Mouse (Mus musculus): ENCODE measurements around the gene Ugt1a8.
"Not testable (repeated sequence)": the region's sequence is repeated elsewhere in the genome, so short reads cannot be mapped to it uniquely, and the experiment has no call there.

Ugt1a8 gene

DNA sequence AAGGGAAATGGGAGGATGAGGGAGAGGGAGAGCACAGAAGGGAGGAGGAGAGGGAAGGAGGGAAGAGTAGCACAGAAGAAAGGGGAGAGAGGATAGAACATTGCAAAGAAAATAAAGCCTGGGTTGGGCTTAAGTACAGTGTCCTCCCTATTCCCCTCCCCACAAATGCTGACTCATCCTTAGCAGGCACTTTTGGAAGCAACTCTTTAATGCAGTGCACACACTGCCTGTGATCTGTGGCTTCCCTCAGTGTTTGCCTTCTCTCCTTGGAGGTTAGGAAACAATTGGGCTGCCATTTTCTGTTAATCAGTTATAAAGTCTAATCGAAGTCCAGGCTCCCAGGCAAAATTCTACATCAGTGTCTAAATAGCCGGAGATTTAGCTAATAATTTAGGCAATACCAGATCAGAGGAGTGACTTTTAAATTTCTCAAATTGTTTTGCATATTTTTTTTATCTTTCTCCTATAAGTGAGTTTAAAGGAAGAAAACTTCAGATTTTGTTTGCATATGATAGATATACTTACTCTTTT is 21.5 kb downstream of the Ugt1a8 start:
- not testable (repeated sequence) for DNase-seq (ENCODE audit: low spot score)

DNA sequence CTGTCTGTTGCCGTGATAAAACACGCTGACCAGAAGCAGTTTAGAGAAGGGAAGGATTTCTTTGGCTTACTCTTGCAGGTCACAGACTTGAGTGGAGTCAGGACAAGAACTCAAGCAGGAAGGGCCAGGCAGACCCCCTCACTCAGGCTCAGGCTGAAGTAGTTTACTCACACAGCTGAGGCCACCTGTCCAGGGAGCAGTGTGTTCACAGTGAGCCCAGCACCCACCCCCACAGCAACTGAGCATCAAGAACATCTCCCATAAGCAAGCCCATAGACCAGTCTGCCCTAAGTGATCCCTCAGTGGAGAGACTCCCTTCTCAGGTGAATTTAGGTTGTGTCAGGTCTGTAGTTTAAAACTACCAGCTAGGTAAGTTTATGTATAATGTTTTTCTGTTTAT is 22.0 kb downstream of the Ugt1a8 start:
- DNase-seq (ENCODE audit: low spot score): not testable (repeated sequence)

DNA sequence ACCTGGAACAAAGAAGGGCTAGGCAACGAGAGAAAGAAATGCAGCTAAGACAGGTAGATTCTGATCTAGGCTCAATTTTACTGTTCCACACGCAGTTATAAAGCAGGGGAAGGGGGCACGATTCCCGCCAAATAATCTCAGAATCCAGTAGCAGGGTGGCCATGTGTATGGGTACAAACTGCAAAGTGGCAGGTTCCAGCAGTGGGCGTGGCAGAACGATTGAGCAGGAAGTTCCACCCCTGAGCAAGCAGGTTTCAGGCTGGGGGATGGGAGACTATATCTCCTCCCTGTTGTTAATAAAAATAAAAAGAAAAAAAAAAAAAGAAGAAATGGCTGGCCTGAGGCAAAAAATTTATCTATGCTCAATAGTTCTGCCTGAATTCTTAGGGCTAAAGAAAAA is 25.2 kb downstream of the Ugt1a8 start:
- DNase-seq (ENCODE audit: low spot score): not testable (repeated sequence)

DNA sequence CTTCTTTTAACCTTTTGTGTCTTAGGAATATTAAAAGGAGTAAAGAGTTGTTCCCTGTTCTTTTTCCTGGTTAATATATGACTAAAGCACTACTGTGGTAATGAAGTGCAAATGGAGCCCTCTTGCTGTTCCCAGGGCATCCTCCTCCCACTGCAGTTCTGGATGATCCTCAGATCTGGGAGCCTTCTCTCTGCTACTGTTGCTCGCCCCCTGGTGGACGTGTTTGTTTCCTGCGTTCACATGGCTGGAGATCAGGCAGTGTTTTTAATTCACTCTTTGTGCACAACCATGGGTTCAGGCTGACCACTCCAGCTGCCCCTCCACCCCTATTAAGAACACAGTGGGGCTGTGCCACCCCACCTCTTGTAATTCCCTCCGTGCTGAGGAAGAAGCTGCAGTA is 32.9 kb downstream of the Ugt1a8 start:
- not testable (repeated sequence) for DNase-seq (ENCODE audit: low spot score)

DNA sequence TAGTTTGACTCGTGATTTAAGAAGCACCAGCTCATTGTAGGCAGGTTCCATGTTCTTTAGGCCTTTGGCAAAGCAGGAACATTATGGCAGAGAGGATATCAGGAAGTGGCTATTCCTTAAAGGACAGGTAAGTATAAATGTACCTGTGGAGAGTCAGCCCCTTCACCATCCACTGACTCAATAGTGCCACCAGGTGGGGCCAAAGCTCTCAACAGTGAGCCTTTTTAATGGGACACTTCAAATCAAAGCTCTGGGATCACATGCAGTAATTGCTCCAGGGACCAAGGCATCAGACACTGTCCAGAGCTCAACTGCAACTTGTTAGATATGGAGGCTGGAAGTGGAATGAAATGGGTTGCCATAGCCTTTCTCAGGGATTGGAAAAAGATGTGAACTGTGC is 33.9 kb downstream of the Ugt1a8 start:
- not testable (repeated sequence) for DNase-seq (ENCODE audit: low spot score)

DNA sequence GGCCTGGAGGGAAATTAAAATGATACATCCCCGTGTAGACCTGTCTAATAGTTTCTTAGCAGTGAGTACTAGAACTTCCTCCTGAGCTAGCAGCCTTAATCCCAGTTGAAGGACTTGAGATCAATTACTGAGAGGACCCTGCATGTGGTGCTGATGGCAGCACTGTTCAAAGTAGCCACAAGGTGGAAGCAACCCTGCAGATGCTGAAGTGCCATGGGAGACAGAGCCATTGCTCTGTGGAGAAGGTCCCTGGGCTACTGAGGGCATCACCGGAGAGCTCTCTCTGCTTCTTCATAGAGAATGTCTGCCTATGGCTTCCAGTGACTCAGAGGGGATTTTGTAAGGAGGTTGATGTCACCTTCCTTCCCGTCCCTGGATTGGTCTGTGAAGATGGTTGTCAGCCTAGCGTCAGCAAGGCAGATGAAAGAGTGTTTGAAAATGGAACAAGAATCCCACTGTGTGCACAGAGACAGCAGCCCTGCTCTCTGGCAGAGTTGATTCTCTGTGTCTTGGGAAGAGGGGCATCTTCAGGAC is 38.3 kb downstream of the Ugt1a8 start:
- DNase-seq (ENCODE audit: low spot score): not testable (repeated sequence)

DNA sequence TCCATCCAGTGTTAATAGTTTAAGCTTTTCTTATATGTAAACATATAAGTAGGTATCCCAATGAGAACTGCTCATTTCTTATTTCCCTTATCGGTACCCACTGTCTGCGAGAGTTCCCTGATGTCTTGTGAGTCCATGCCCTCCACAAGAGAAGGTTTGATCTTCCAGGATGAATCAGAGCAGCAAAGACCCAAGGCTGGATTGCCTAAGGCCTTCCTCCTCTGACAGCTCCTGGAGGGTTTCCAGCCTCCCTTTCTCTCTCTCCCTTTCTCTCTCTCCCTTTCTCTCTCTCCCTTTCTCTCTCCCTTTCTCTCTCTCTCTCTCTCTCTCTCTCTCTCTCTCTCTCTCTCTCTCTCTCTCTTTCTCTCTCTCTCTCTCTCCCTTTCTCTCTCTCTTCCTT is 41.5 kb downstream of the Ugt1a8 start:
- DNase-seq (ENCODE audit: low spot score): not testable (repeated sequence)

DNA sequence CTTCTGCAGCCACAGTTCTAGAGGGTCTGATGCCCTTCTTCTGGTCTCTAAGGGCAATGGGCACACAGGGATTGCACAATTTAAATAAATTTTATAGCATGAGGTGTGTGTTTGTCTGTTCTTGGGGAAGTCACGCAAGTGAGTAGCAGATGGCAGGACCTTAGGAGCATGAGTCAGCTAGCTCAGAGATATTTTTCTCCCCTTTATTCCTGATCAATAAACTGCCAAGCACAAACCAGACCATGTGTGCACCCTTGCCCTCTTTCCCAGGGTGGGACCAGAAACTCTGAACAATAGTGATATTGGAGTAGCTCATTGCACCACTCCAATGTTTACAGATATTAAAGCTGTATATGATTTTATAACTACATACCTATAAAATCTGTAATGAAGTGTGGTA is 42.6 kb downstream of the Ugt1a8 start:
- not testable (repeated sequence) for DNase-seq (ENCODE audit: low spot score)

DNA sequence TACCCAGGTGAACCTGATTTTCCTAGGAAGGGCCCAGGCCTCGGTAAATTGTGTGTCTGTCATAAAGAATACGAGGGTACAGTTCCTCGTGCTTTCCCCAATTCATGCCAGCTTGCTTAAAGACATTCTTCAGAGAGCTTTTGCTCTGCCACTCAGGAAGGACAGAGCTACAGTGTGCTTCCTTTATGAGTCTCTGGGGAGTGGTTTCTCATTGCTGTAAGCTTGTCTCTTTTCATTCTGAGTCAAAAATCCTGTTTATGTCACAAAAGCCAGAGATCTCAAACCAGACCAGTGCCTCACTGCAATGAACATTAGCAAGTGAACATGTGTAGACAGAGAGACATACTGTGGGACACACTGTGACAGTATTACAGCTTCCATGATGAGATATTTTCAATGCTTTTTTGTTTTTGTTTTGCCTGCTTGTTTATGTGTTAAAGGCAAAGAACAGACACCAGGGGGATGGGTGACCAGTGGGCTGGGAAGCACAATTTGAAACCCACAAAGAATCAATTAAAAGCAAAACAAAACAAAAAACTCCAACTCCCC is 46.4 kb downstream of the Ugt1a8 start:
- no peak for DNase-seq (ENCODE audit: low spot score)

DNA sequence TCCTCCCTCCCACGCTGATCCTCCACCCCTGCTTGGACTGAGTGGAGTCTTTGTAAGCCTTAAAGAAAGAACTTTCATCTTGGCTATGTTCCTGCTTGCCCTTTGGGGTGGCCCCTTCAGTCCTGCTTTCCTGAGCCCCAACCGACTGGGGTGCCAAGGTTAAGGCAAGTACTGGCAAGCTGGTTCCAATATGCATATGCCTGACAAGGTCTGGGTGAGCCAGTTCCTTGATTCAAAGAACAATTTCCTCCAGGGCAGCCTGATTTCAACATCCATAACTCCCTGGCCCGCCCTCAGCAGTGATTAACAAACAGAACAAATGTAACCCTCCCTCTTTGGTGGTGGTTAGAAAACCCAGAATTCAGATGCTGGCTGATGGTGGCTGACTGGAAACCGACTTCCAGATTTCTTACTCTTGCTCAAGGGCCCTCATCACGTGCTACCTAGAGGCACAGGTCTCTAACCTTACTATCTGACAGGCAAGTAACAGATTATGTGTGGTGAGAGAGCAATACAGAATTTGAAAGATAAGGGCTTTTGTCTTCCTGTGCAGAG is 46.9 kb downstream of the Ugt1a8 start, which contains the start of gene Ugt1a6a:
Gene Ugt1a6a (plus strand): TSS at position 353 of the 555 bp plus-strand sequence.
- not testable (repeated sequence) for DNase-seq (ENCODE audit: low spot score)

DNA sequence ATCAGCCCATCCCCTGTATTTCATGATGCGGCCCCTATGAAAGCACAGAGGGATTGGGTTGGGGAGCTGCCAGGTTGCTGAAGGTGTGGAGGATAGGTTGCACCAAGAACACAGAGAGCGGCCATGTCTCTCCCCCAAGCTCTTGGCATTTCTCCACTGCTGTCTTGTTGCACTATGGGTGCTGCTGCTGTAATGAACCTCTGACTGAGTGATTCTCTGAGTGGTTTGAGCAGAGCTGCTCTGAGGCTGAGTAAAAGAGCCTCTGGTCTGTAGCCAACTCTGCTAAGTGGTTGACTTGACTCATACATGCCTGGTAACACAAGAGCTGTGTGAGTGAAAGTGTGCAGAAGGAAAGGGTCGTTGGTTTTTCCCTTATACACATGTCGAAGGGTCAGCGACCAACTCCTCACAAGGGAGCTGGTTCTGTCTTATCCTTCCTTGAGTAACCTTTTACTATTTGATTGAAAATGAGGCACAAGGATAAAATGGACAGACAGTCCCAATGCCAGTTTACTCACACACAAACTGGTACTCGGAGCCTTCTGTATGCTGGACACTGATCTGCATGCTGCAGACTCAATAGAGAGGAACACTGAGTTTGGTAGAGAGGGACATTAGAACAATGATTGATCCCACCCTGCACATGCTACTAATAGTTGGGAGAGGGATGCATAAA is 47.8 kb downstream of the Ugt1a8 start:
- not testable (repeated sequence) for DNase-seq (ENCODE audit: low spot score)

DNA sequence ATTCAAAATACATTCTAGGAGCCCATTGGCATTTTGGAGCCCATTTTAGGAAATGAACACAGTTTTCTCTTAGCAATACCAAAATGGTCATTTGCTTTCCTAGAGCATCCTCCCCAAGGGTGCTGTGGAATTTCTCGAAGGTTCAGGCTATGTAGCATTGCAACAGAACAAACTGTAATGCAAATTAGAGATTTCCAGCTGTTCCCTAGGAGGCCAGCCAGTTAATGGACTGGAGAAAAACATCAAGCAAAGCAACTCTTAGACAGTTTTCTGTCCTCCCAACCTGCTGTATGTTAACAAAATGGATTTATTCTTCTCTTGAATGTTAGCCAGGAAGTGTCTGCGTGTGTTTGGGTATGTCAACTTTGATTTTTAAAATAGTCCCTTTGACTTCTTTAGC is 49.0 kb downstream of the Ugt1a8 start:
- DNase-seq (ENCODE audit: low spot score): no peak

DNA sequence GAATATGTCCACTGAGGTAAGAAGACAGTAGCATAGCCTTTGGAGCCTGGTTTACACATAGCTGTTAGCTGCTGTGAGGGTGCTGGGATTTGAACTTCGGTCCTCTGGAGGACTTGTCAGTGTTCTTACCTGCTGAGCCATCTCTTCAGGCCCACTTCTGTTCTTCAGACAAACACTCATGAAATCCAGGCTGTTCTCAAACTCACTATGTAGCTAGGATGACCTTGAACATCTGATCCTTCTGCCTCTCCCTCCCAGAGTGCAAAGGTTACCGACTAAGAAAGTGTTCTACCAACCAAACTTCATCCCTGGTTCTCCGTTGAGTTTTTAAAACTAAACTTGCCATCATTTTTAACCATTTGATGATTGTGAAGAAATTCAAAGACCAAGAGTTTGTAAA is 49.7 kb downstream of the Ugt1a8 start:
- no peak for DNase-seq (ENCODE audit: low spot score)

DNA sequence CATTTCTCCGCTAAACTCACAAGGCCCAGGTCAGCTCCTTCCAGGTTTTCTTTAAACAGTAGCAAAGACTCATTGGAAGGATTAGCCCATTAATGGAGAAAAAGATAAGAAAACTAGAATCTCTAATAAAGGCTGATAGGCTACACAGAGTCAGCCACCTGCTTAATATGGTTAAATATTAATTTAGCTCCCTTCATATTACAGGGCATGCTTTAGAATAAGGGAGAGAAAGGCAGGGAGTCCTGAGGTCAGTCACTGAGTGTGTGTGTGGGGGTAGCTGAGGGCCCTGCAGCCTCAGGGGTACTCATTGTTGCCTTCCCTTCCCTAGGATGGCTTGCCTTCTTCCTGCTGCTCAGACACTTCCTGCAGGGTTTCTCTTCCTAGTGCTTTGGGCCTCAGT is 50.5 kb downstream of the Ugt1a8 start:
- no peak for DNase-seq (ENCODE audit: low spot score)

DNA sequence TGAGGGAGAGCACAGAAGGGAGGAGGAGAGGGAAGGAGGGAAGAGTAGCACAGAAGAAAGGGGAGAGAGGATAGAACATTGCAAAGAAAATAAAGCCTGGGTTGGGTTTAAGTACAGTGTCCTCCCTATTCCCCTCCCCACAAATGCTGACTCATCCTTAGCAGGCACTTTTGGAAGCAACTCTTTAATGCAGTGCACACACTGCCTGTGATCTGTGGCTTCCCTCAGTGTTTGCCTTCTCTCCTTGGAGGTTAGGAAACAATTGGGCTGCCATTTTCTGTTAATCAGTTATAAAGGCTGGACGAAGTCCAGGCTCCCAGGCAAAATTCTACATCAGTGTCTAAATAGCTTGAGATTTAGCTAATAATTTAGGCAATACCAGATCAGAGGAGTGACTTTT is 52.9 kb downstream of the Ugt1a8 start:
- DNase-seq (ENCODE audit: low spot score): not testable (repeated sequence)

DNA sequence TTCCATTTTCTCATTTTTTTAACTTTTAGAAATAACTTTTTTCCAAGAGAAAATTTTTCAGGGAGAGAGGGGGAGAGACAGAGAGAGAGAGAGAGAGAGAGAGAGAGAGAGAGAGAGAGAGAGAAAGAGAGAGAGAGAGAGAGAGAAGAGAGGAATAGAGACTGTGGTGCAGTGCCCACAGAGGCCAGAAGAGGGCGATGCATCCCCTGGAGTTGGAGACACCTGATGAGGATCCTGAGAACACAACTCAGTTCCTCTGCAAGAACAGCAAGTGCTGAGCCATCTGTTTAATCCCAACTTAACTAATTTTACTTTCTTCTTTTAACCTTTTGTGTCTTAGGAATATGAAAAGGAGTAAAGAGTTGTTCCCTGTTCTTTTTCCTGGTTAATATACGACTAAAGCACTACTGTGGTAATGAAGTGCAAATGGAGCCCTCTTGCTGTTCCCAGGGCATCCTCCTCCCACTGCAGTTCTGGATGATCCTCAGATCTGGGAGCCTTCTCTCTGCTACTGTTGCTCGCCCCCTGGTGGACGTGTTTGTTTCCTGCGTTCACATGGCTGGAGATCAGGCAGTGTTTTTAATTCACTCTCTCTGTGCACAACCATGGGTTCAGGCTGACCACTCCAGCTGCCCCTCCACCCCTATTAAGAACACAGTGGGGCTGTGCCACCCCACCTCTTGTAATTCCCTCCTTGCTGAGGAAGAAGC is 56.5 kb downstream of the Ugt1a8 start:
- DNase-seq (ENCODE audit: low spot score): peak; percentile 17

DNA sequence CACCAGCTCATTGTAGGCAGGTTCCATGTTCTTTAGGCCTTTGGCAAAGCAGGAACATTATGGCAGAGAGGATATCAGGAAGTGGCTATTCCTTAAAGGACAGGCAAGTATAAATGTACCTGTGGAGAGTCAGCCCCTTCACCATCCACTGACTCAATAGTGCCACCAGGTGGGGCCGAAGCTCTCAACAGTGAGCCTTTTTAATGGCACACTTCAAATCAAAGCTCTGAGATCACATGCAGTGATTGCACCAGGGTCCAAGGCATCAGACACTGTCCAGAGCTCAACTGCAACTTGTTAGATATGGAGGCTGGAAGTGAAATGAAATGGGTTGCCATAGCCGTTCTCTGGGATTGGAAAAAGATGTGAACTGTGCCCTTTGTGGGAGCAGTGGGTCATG is 57.7 kb downstream of the Ugt1a8 start:
- not testable (repeated sequence) for DNase-seq (ENCODE audit: low spot score)

DNA sequence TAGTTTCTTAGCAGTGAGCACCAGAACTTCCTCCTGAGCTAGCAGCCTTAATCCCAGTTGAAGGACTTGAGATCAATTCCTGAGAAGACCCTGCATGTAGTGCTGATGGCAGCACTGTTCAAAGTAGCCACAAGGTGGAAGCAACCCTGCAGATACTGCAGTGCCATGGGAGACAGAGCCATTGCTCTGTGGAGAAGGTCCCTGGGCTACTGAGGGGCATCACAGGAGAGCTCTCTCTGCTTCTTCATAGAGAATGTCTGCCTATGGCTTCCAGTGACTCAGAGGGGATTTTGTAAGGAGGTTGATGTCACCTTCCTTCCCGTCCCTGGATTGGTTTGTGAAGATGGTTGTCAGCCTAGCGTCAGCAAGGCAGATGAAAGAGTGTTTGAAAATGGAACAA is 62.5 kb downstream of the Ugt1a8 start:
- DNase-seq (ENCODE audit: low spot score): not testable (repeated sequence)

DNA sequence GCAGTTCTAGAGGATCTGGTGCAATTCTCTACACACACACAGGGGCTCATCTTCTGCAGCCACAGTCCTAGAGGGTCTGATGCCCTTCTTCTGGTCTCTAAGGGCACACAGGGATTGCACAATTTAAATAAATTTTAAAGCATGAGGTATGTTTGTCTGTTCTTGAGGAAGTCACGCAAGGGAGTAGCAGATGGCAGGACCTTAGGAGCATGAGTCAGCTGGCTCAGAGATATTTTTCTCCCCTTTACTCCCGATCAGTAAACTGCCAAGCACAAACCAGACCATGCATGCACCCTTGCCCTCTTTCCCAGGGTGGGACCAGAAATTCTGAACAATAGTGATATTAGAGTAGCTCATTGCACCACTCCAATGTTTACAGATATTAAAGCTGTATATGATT is 70.8 kb downstream of the Ugt1a8 start:
- DNase-seq (ENCODE audit: low spot score): no peak

DNA sequence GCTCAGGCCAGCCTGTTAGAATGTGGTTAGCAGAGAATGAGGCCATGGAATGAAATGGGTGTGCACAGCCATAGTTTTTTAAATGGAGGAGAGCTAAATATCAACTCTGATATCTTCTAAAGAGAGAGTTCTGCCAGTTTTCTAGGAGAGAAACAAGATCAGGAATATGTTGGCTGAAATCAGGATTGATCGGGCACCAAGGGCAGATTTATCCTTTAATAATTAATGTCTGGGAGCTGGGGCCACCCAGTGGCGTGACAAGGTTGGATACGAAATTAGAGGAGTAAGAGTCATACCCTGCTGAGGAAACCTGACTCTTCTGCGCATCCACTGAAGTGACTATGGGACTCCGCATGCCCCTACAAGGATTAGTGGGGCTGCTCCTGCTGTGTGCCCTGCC is 78.1 kb downstream of the Ugt1a8 start, which contains the start of gene Ugt1a5:
Gene Ugt1a5 (plus strand): TSS at position 302 of the 400 bp plus-strand sequence.
- no peak for DNase-seq (ENCODE audit: low spot score)

DNA sequence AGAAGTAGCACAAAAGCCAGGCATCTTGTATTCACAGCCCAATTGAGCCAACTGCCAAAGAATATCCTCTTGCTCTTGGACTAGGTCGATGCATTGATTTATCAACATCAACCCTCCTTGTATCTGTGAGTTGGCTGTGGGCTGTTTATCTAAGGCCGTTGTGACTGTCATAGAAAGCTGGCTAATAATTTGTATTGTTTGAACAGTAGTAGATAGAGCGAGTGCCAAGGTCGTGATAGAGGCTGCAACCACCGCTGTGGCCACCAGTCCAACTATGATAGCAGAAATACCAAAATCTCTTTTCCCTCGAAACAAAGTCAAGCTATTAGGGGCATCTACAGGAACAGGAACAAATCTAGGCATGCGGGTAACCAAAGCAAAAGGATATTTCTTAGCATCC is 84.6 kb downstream of the Ugt1a8 start:
- not testable (repeated sequence) for DNase-seq (ENCODE audit: low spot score)

DNA sequence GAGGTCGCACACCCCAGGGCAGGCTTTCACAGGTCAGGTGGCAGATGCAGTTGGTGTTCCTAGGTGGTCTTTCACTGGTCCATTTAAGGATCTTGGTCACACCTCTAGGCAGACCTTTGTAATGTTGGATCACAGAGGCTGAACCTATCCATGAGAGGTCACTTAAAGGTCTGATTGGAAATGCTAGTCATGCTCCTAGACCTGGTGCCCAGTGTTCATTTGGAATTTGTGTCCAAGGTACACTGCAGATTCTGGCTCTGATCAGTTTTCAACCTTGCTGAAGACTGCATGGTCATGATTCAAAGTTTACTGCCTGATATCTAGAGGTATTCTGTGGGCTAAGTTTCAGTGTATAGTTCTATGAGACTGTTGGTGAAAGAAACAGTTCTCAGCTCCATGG is 92.0 kb downstream of the Ugt1a8 start:
- DNase-seq (ENCODE audit: low spot score): no peak

All from layer of hippocampus, adult 9-10 months (tissue).